Mouse (Mus musculus) stomach, embryonic 14.5 days (tissue): ENCODE results near the gene Fat3. TPM values are rescaled to one million over a fixed set of nuclear protein-coding genes. Genes with fewer than 3 reads are reported as not detected.

Source experiments
- ATAC-seq: fragments of 200-750 bp; cut with Nextera tagmentation; 2 replicates; pipeline ENCODE4 v1.8.0; 2017; ENCODE audit warnings: low read depth, moderate TSS enrichment; ENCODE audit not compliant: insufficient number of reproducible peaks, insufficient read depth, low FRiP score
- H3K27ac ChIP-seq: fragments of 300-500 bp; sonication (generic); 2 replicates; pipeline ENCODE4 v1.5.1; 2014; ENCODE audit warnings: mild to moderate bottlenecking, low read length, moderate library complexity, mixed read lengths
- H3K27me3 ChIP-seq: fragments of 300-500 bp; sonication (generic); 2 replicates; pipeline ENCODE4 v1.6.1; 2014; ENCODE audit warnings: low read length, control low read depth, mixed read lengths; ENCODE audit not compliant: control insufficient read depth, insufficient read depth
- H3K36me3 ChIP-seq: fragments of 300-500 bp; sonication (generic); 2 replicates; pipeline ENCODE4 v1.6.1; 2014; ENCODE audit warnings: mild to moderate bottlenecking, control low read depth, low read length, moderate library complexity, mixed read lengths; ENCODE audit not compliant: control insufficient read depth, insufficient read depth
- H3K4me1 ChIP-seq: fragments of 300-500 bp; sonication (generic); 2 replicates; pipeline ENCODE4 v1.6.1; 2014; ENCODE audit warnings: low read length, control low read depth, mixed read lengths; ENCODE audit not compliant: control insufficient read depth, insufficient read depth
- H3K4me2 ChIP-seq: fragments of 300-500 bp; sonication (generic); replicated peaks from 2 replicates; pipeline ENCODE4 v1.6.1; 2014; ENCODE audit warnings: low read depth, low read length, control low read depth
- H3K4me3 ChIP-seq: fragments of 300-500 bp; sonication (generic); 2 replicates; pipeline ENCODE4 v1.5.1; 2014; ENCODE audit warnings: low read depth, low read length, control low read depth
- H3K9ac ChIP-seq: fragments of 300-500 bp; sonication (generic); replicated peaks from 2 replicates; pipeline ENCODE4 v1.6.1; 2014; ENCODE audit warnings: low read depth, mild to moderate bottlenecking, control low read depth, low read length, moderate library complexity, mixed read lengths
- H3K9me3 ChIP-seq: fragments of 300-500 bp; sonication (generic); 2 replicates; pipeline ENCODE4 v1.6.1; 2016; ENCODE audit warnings: low read depth, low read length, control low read depth; ENCODE audit not compliant: control insufficient read depth
- whole genome bisulfite sequencing: fragments of 180-500 bp; shearing (Covaris S2); extraction: QIAGEN DNeasy Blood & Tissue Kit; methylation state at CpG from one replicate; pipeline ENCODE4 v1.1.7; 2014; 5-methylcytosine and 5-hydroxymethylcytosine counted together
- polyA plus RNA-seq: library from polyadenylated mRNA; unstranded; fragments of >200 nt; fragmentation: Nextera tagmentation; extraction: Ambion mirVana; gene quantifications from 2 replicates; pipeline ENCODE4 v1.2.1, GENCODE M21; 2014

Gene Fat3
- polyA plus RNA-seq, 1 experiment from 2014 or later = 3.2 TPM

GRCm38 (mm10) chr9:15939594-15939993 is 561.5 kb downstream of the Fat3 start:
- no peak overlapping the region for H3K4me2 ChIP-seq
- no peaks in the 10 kb centered on the region for H3K9me3 ChIP-seq
- H3K4me3 ChIP-seq = no peak overlapping the region
- no peaks in the 10 kb centered on the region for H3K36me3 ChIP-seq
- no peak overlapping the region for H3K9ac ChIP-seq
- H3K4me1 ChIP-seq = no peaks in the 10 kb centered on the region
- H3K27me3 ChIP-seq = no peaks in the 10 kb centered on the region
- ATAC-seq = no peak
- no peak overlapping the region for H3K27ac ChIP-seq
- WGBS = 68% methylated on average over 2 of the region's 2 CpGs

- H3K9ac ChIP-seq = no peak overlapping the region
These were observed 563.1 kb downstream of the Fat3 start for GRCm38 (mm10) chr9:15937837-15938514.

GRCm38 (mm10) chr9:15930928-15931443 is 570.1 kb downstream of the Fat3 start:
- 85% methylated on average over 5 of the region's 5 CpGs for WGBS
- Histone ChIP-seq H3K9ac (no peak overlapping the region), H3K4me2 (no peak overlapping the region), H3K36me3 (no peaks in the 10 kb centered on the region), H3K4me1 (no peaks in the 10 kb centered on the region), H3K27ac (no peak overlapping the region), H3K27me3 (no peaks in the 10 kb centered on the region), H3K4me3 (no peak overlapping the region), H3K9me3 (no peaks in the 10 kb centered on the region)
- ATAC-seq = no peak

More at GRCm38 (mm10) chr9:15937837-15938514, 563.1 kb downstream of the Fat3 start:
- Histone ChIP-seq H3K36me3 (no peaks in the 10 kb centered on the region), H3K4me2 (no peak overlapping the region), H3K9me3 (no peaks in the 10 kb centered on the region), H3K27me3 (no peaks in the 10 kb centered on the region), H3K4me3 (no peak overlapping the region), H3K27ac (no peak overlapping the region), H3K4me1 (no peaks in the 10 kb centered on the region)
- 71% methylated on average over 28 of the region's 28 CpGs for WGBS
- no peak for ATAC-seq

- Histone ChIP-seq H3K36me3 (no peaks in the 10 kb centered on the region), H3K4me1 (no peaks in the 10 kb centered on the region), H3K9me3 (no peaks in the 10 kb centered on the region), H3K9ac (no peak overlapping the region), H3K4me2 (no peak overlapping the region), H3K4me3 (no peak overlapping the region), H3K27ac (no peak overlapping the region), H3K27me3 (no peaks in the 10 kb centered on the region)
- 92% methylated on average over 2 of the region's 2 CpGs for WGBS
- ATAC-seq = no peak
These were observed 572.8 kb downstream of the Fat3 start for GRCm38 (mm10) chr9:15928331-15928730.

GRCm38 (mm10) chr9:15927378-15928083 is 573.6 kb downstream of the Fat3 start:
- Histone ChIP-seq H3K4me3 (no peak overlapping the region), H3K9me3 (no peaks in the 10 kb centered on the region), H3K27ac (no peak overlapping the region), H3K9ac (no peak overlapping the region), H3K36me3 (no peaks in the 10 kb centered on the region), H3K27me3 (no peaks in the 10 kb centered on the region), H3K4me1 (no peaks in the 10 kb centered on the region), H3K4me2 (no peak overlapping the region)
- WGBS = 78% methylated on average over 5 of the region's 5 CpGs
- no peak for ATAC-seq

- 88% methylated on average over 5 of the region's 5 CpGs for WGBS
- H3K27ac ChIP-seq = no peak overlapping the region
- no peaks in the 10 kb centered on the region for H3K36me3 ChIP-seq
- no peaks in the 10 kb centered on the region for H3K9me3 ChIP-seq
- no peak overlapping the region for H3K9ac ChIP-seq
- no peak for ATAC-seq
- no peak overlapping the region for H3K4me2 ChIP-seq
- H3K4me3 ChIP-seq = no peak overlapping the region
- no peaks in the 10 kb centered on the region for H3K4me1 ChIP-seq
- H3K27me3 ChIP-seq = no peaks in the 10 kb centered on the region
These were observed 575.8 kb downstream of the Fat3 start for GRCm38 (mm10) chr9:15925237-15925636.

- H3K4me3 ChIP-seq = no peak overlapping the region
- 78% methylated on average over 4 of the region's 4 CpGs for WGBS
These were observed 580.8 kb downstream of the Fat3 start for GRCm38 (mm10) chr9:15920271-15920670.

GRCm38 (mm10) chr9:15919373-15920005 is 581.6 kb downstream of the Fat3 start:
- ATAC-seq = no peak
- Histone ChIP-seq H3K36me3 (no peaks in the 10 kb centered on the region), H3K4me3 (no peak overlapping the region), H3K4me1 (no peaks in the 10 kb centered on the region), H3K9ac (no peak overlapping the region), H3K27ac (no peak overlapping the region), H3K4me2 (no peak overlapping the region), H3K9me3 (no peaks in the 10 kb centered on the region), H3K27me3 (no peaks in the 10 kb centered on the region)
- WGBS = 68% methylated on average over 5 of the region's 5 CpGs

More at GRCm38 (mm10) chr9:15920271-15920670, 580.8 kb downstream of the Fat3 start:
- no peak for ATAC-seq
- H3K36me3 ChIP-seq = no peaks in the 10 kb centered on the region
- no peaks in the 10 kb centered on the region for H3K27me3 ChIP-seq
- H3K4me1 ChIP-seq = no peaks in the 10 kb centered on the region
- no peak overlapping the region for H3K9ac ChIP-seq
- no peak overlapping the region for H3K4me2 ChIP-seq
- H3K27ac ChIP-seq = no peak overlapping the region
- no peaks in the 10 kb centered on the region for H3K9me3 ChIP-seq
